Mouse (Mus musculus) embryonic facial prominence, embryonic 10.5 days (tissue): Measurements from ENCODE around the gene Rhbdl1. TPM values are rescaled to one million over a fixed set of nuclear protein-coding genes. Genes with fewer than 3 reads are reported as not detected.
"Not testable (repeated sequence)": the region's sequence is repeated elsewhere in the genome, so short reads cannot be mapped to it uniquely, and the experiment has no call there.

ENCODE experiments used
- DNase-seq: peaks from one replicate; pipeline ENCODE4 v3.0.0-alpha.2; 2017; ENCODE audit warnings: low spot score
- H3K27ac ChIP-seq: fragments of 300-500 bp; sonication (generic); replicated peaks from 2 replicates; pipeline ENCODE4 v1.5.1; 2016; ENCODE audit warnings: mild to moderate bottlenecking
- H3K27me3 ChIP-seq: fragments of 300-500 bp; sonication (generic); replicated peaks from 2 replicates; pipeline ENCODE4 v1.6.1; 2016; ENCODE audit warnings: low read depth, mild to moderate bottlenecking; ENCODE audit not compliant: poor library complexity, severe bottlenecking
- H3K36me3 ChIP-seq: fragments of 300-500 bp; sonication (generic); replicated peaks from 2 replicates; pipeline ENCODE4 v1.6.1; 2016; ENCODE audit warnings: mild to moderate bottlenecking, moderate library complexity
- H3K4me1 ChIP-seq: fragments of 300-500 bp; sonication (generic); 2 replicates; pipeline ENCODE4 v1.6.1; 2016
- H3K4me3 ChIP-seq: fragments of 300-500 bp; sonication (generic); 2 replicates; pipeline ENCODE4 v1.5.1; 2016; ENCODE audit warnings: mild to moderate bottlenecking, moderate library complexity
- H3K9me3 ChIP-seq: fragments of 300-500 bp; sonication (generic); 2 replicates; pipeline ENCODE4 v1.6.1; 2016; ENCODE audit warnings: mild to moderate bottlenecking
- WGBS: fragments of 180-500 bp; shearing (Covaris S2); methylation state at CpG from one replicate; pipeline ENCODE4 v1.1.7; 2016; 5-methylcytosine and 5-hydroxymethylcytosine counted together
- polyA plus RNA-seq: library from polyadenylated mRNA; unstranded; fragments of >200 nt; fragmentation: Nextera tagmentation; extraction: Ambion mirVana; gene quantifications from 2 replicates; pipeline ENCODE4 v1.2.1, GENCODE M21; 2016

Gene Rhbdl1
- polyA plus RNA-seq, 1 experiment from 2014 or later, result 1.4 TPM

GRCm38 (mm10) chr17:25877741-25878610 lies 40.9 kb upstream of the Rhbdl1 start:
- no peaks in the 10 kb centered on the region for H3K9me3 ChIP-seq

GRCm38 (mm10) chr17:25877025-25877424 lies 39.9 kb upstream of the Rhbdl1 start:
- H3K36me3 ChIP-seq, result peaks cover 32% of the 10 kb centered on the region
- no peaks in the 10 kb centered on the region for H3K9me3 ChIP-seq
- peaks cover 80% of the 10 kb centered on the region for H3K4me1 ChIP-seq
- 89% methylated on average over 3 of the region's 3 CpGs for WGBS
- H3K4me3 ChIP-seq, result peak overlapping the region; percentile 73
- DNase-seq, result no peak
- no peaks in the 10 kb centered on the region for H3K27me3 ChIP-seq
- no peak overlapping the region for H3K27ac ChIP-seq

More at GRCm38 (mm10) chr17:25877741-25878610, 40.9 kb upstream of the Rhbdl1 start:
- Histone ChIP-seq H3K4me3 (no peak overlapping the region), H3K4me1 (peaks cover 85% of the 10 kb centered on the region), H3K27me3 (no peaks in the 10 kb centered on the region), H3K27ac (no peak overlapping the region), H3K36me3 (peaks cover 41% of the 10 kb centered on the region)
- 94% methylated on average over 32 of the region's 32 CpGs for WGBS
- DNase-seq, result no peak

- Histone ChIP-seq H3K27me3 (no peaks in the 10 kb centered on the region), H3K36me3 (peaks cover 32% of the 10 kb centered on the region), H3K27ac (peak overlapping the region; percentile 91), H3K4me1 (peaks cover 74% of the 10 kb centered on the region), H3K4me3 (peak overlapping the region; percentile 73), H3K9me3 (no peaks in the 10 kb centered on the region)
- 48% methylated on average over 10 of the region's 10 CpGs for WGBS
- DNase-seq, result no peak
These were observed 39.3 kb upstream of the Rhbdl1 start for GRCm38 (mm10) chr17:25876347-25876915.

GRCm38 (mm10) chr17:25875171-25876136 lies 38.4 kb upstream of the Rhbdl1 start:
- peaks cover 64% of the 10 kb centered on the region for H3K4me1 ChIP-seq
- DNase-seq, result peak; percentile 93
- H3K4me3 ChIP-seq, result peak overlapping the region; percentile 73
- WGBS, result 2% methylated on average over 59 of the region's 59 CpGs
- H3K36me3 ChIP-seq, result peaks cover 32% of the 10 kb centered on the region
- H3K27ac ChIP-seq, result peak overlapping the region; percentile 91
- H3K27me3 ChIP-seq, result no peaks in the 10 kb centered on the region
- H3K9me3 ChIP-seq, result no peaks in the 10 kb centered on the region

- under 1% methylated on average over 25 of the region's 25 CpGs for WGBS
These were observed 37.7 kb upstream of the Rhbdl1 start, which contains the start of gene Mettl26 for GRCm38 (mm10) chr17:25874721-25875170. Gene Mettl26, plus strand, starts transcription at chr17:25875074.

GRCm38 (mm10) chr17:25874148-25874720 lies 37.1 kb upstream of the Rhbdl1 start:
- Histone ChIP-seq H3K4me3 (peak overlapping the region; percentile 73), H3K9me3 (no peaks in the 10 kb centered on the region), H3K27ac (peak overlapping the region; percentile 91), H3K27me3 (no peaks in the 10 kb centered on the region), H3K4me1 (peaks cover 56% of the 10 kb centered on the region), H3K36me3 (peaks cover 24% of the 10 kb centered on the region)
- WGBS, result 9% methylated on average over 14 of the region's 14 CpGs
- no peak for DNase-seq

More at GRCm38 (mm10) chr17:25874721-25875170, 37.7 kb upstream of the Rhbdl1 start, which contains the start of gene Mettl26:
- Histone ChIP-seq H3K27ac (peak within 1 kb of the TSS; percentile 91), H3K9me3 (no peaks in the 10 kb centered on the region), H3K4me3 (peak within 1 kb of the TSS; percentile 73), H3K4me1 (peaks cover 57% of the 10 kb centered on the region), H3K36me3 (peaks cover 29% of the 10 kb centered on the region), H3K27me3 (no peaks in the 10 kb centered on the region)
- DNase-seq, result peak; percentile 92

GRCm38 (mm10) chr17:25873405-25874147 lies 36.5 kb upstream of the Rhbdl1 start:
- H3K9me3 ChIP-seq, result no peaks in the 10 kb centered on the region
- H3K27me3 ChIP-seq, result no peaks in the 10 kb centered on the region
- H3K4me3 ChIP-seq, result peak overlapping the region; percentile 73
- H3K36me3 ChIP-seq, result peaks cover 18% of the 10 kb centered on the region
- DNase-seq, result no peak
- H3K27ac ChIP-seq, result peak overlapping the region; percentile 91
- 76% methylated on average over 11 of the region's 11 CpGs for WGBS
- H3K4me1 ChIP-seq, result peaks cover 56% of the 10 kb centered on the region

GRCm38 (mm10) chr17:25872676-25873075 lies 35.6 kb upstream of the Rhbdl1 start:
- Histone ChIP-seq H3K27ac (no peak overlapping the region), H3K9me3 (no peaks in the 10 kb centered on the region), H3K4me3 (no peak overlapping the region), H3K4me1 (peaks cover 57% of the 10 kb centered on the region), H3K36me3 (peaks cover 9% of the 10 kb centered on the region), H3K27me3 (no peaks in the 10 kb centered on the region)
- 85% methylated on average over 3 of the region's 3 CpGs for WGBS
- DNase-seq, result no peak

GRCm38 (mm10) chr17:25871566-25871965 lies 34.5 kb upstream of the Rhbdl1 start:
- not testable (repeated sequence) for DNase-seq, H3K9me3 ChIP-seq, H3K36me3 ChIP-seq, H3K4me3 ChIP-seq, H3K27ac ChIP-seq, H3K27me3 ChIP-seq
- H3K4me1 ChIP-seq, result peaks cover 50% of the 10 kb centered on the region

- no peak overlapping the region for H3K4me3 ChIP-seq
- peaks cover 41% of the 10 kb centered on the region for H3K4me1 ChIP-seq
- no peaks in the 10 kb centered on the region for H3K27me3 ChIP-seq
- DNase-seq, result no peak
- H3K27ac ChIP-seq, result no peak overlapping the region
- 91% methylated on average over 2 of the region's 2 CpGs for WGBS
- H3K9me3 ChIP-seq, result no peaks in the 10 kb centered on the region
- no peaks in the 10 kb centered on the region for H3K36me3 ChIP-seq
These were observed 32.9 kb upstream of the Rhbdl1 start for GRCm38 (mm10) chr17:25869954-25870353.

GRCm38 (mm10) chr17:25869498-25869897 lies 32.4 kb upstream of the Rhbdl1 start:
- no peaks in the 10 kb centered on the region for H3K36me3 ChIP-seq
- 87% methylated on average over 8 of the region's 8 CpGs for WGBS
- H3K27me3 ChIP-seq, result no peaks in the 10 kb centered on the region
- H3K27ac ChIP-seq, result no peak overlapping the region
- DNase-seq, result no peak
- no peaks in the 10 kb centered on the region for H3K9me3 ChIP-seq
- H3K4me3 ChIP-seq, result 0 out of 2 replicates have a peak overlapping the region, but pooled peaks have one; percentile 6
- peaks cover 41% of the 10 kb centered on the region for H3K4me1 ChIP-seq
